Mouse (Mus musculus): ENCODE measurements around the gene Pomgnt1. TPM values are rescaled to one million over a fixed set of nuclear protein-coding genes. Genes with fewer than 3 reads are reported as not detected.

Gene Pomgnt1
- polyA plus RNA-seq, 1 experiment from 2014 or later, result 68.2 TPM

GRCm38 (mm10) chr4:116160769-116161168, 37.1 kb downstream of the Pomgnt1 start:
- no peak for ATAC-seq (ENCODE audit: low FRiP score, low TSS enrichment)
- H3K4me1 ChIP-seq (ENCODE audit: control insufficient read depth, insufficient read depth, low read length), result peaks cover 4% of the 10 kb centered on the region; the same call in 1 of the 2 replicates
- H3K36me3 ChIP-seq (ENCODE audit: control insufficient read depth, insufficient read depth, low read length), result peaks cover 50% of the 10 kb centered on the region
- no peak overlapping the region for H3K9ac ChIP-seq (ENCODE audit: low read depth, low read length)
- no peaks in the 10 kb centered on the region for H3K27me3 ChIP-seq (ENCODE audit: control insufficient read depth, insufficient read depth, low read length)
- no peak overlapping the region for H3K4me3 ChIP-seq (ENCODE audit: low read length)
- H3K4me2 ChIP-seq (replicated peaks; ENCODE audit: low read depth, low read length), result no peak overlapping the region
- no peak overlapping the region for H3K27ac ChIP-seq (ENCODE audit: low read depth, low read length)
- 63% methylated on average over 3 of the region's 3 CpGs for WGBS
- no peaks in the 10 kb centered on the region for H3K9me3 ChIP-seq (ENCODE audit: control insufficient read depth, low read length)

GRCm38 (mm10) chr4:116162142-116162541, 38.5 kb downstream of the Pomgnt1 start:
- no peak for ATAC-seq (ENCODE audit: low FRiP score, low TSS enrichment)
- no peak overlapping the region for H3K4me2 ChIP-seq (replicated peaks; ENCODE audit: low read depth, low read length)
- no peaks in the 10 kb centered on the region for H3K27me3 ChIP-seq (ENCODE audit: control insufficient read depth, insufficient read depth, low read length)
- H3K4me1 ChIP-seq (ENCODE audit: control insufficient read depth, insufficient read depth, low read length), result peaks cover 8% of the 10 kb centered on the region; the same call in 1 of the 2 replicates
- no peak overlapping the region for H3K9ac ChIP-seq (ENCODE audit: low read depth, low read length)
- 63% methylated on average over 4 of the region's 4 CpGs for WGBS
- no peak overlapping the region for H3K27ac ChIP-seq (ENCODE audit: low read depth, low read length)
- no peaks in the 10 kb centered on the region for H3K9me3 ChIP-seq (ENCODE audit: control insufficient read depth, low read length)
- H3K36me3 ChIP-seq (ENCODE audit: control insufficient read depth, insufficient read depth, low read length), result peaks cover 36% of the 10 kb centered on the region
- H3K4me3 ChIP-seq (ENCODE audit: low read length), result no peak overlapping the region

GRCm38 (mm10) chr4:116164759-116165554, 41.3 kb downstream of the Pomgnt1 start:
- H3K27me3 ChIP-seq (ENCODE audit: control insufficient read depth, insufficient read depth, low read length), result no peaks in the 10 kb centered on the region
- no peak overlapping the region for H3K4me2 ChIP-seq (replicated peaks; ENCODE audit: low read depth, low read length)
- no peak overlapping the region for H3K4me3 ChIP-seq (ENCODE audit: low read length)
- H3K27ac ChIP-seq (ENCODE audit: low read depth, low read length), result 0 out of 2 replicates have a peak overlapping the region, but pooled peaks have one; percentile 17
- ATAC-seq (ENCODE audit: low FRiP score, low TSS enrichment), result no peak
- peaks cover 8% of the 10 kb centered on the region; the same call in 1 of the 2 replicates for H3K4me1 ChIP-seq (ENCODE audit: control insufficient read depth, insufficient read depth, low read length)
- no peaks in the 10 kb centered on the region for H3K9me3 ChIP-seq (ENCODE audit: control insufficient read depth, low read length)
- 84% methylated on average over 2 of the region's 2 CpGs for WGBS
- H3K9ac ChIP-seq (ENCODE audit: low read depth, low read length), result no peak overlapping the region
- H3K36me3 ChIP-seq (ENCODE audit: control insufficient read depth, insufficient read depth, low read length), result peaks cover 10% of the 10 kb centered on the region

- Histone ChIP-seq H3K9ac (ENCODE audit: low read depth, low read length) (no peak overlapping the region), H3K4me1 (ENCODE audit: control insufficient read depth, insufficient read depth, low read length) (peaks cover 8% of the 10 kb centered on the region; the same call in 1 of the 2 replicates), H3K9me3 (ENCODE audit: control insufficient read depth, low read length) (no peaks in the 10 kb centered on the region), H3K4me3 (ENCODE audit: low read length) (no peak overlapping the region), H3K27ac (ENCODE audit: low read depth, low read length) (0 out of 2 replicates have a peak overlapping the region, but pooled peaks have one; percentile 14), H3K36me3 (ENCODE audit: control insufficient read depth, insufficient read depth, low read length) (0 out of 2 replicates have a peak, but pooled peaks cover 4% of the 10 kb centered on the region), H3K27me3 (ENCODE audit: control insufficient read depth, insufficient read depth, low read length) (no peaks in the 10 kb centered on the region), H3K4me2 (replicated peaks; ENCODE audit: low read depth, low read length) (no peak overlapping the region)
- ATAC-seq (ENCODE audit: low FRiP score, low TSS enrichment), result no peak
- WGBS, result 51% methylated on average over 8 of the region's 8 CpGs
Observed at GRCm38 (mm10) chr4:116165708-116166407, 42.2 kb downstream of the Pomgnt1 start.

GRCm38 (mm10) chr4:116167404-116167803, 43.8 kb downstream of the Pomgnt1 start, which contains the start of gene Tspan1:
Gene Tspan1, minus strand, starts transcription at chr4:116167601.
- peaks cover 8% of the 10 kb centered on the region; the same call in 1 of the 2 replicates for H3K4me1 ChIP-seq (ENCODE audit: control insufficient read depth, insufficient read depth, low read length)
- no peaks in the 10 kb centered on the region for H3K36me3 ChIP-seq (ENCODE audit: control insufficient read depth, insufficient read depth, low read length)
- H3K9ac ChIP-seq (ENCODE audit: low read depth, low read length), result no peak within 1 kb of the TSS
- H3K27ac ChIP-seq (ENCODE audit: low read depth, low read length), result no peak within 1 kb of the TSS
- H3K27me3 ChIP-seq (ENCODE audit: control insufficient read depth, insufficient read depth, low read length), result no peaks in the 10 kb centered on the region
- no peak within 1 kb of the TSS for H3K4me3 ChIP-seq (ENCODE audit: low read length)
- no peak within 1 kb of the TSS for H3K4me2 ChIP-seq (replicated peaks; ENCODE audit: low read depth, low read length)
- H3K9me3 ChIP-seq (ENCODE audit: control insufficient read depth, low read length), result no peaks in the 10 kb centered on the region
- ATAC-seq (ENCODE audit: low FRiP score, low TSS enrichment), result no peak
- 30% methylated on average over 7 of the region's 7 CpGs for WGBS

- H3K9me3 ChIP-seq (ENCODE audit: control insufficient read depth, low read length), result no peaks in the 10 kb centered on the region
- no peaks in the 10 kb centered on the region for H3K36me3 ChIP-seq (ENCODE audit: control insufficient read depth, insufficient read depth, low read length)
- no peak overlapping the region for H3K9ac ChIP-seq (ENCODE audit: low read depth, low read length)
- H3K4me2 ChIP-seq (replicated peaks; ENCODE audit: low read depth, low read length), result no peak overlapping the region
- peaks cover 8% of the 10 kb centered on the region; the same call in 1 of the 2 replicates for H3K4me1 ChIP-seq (ENCODE audit: control insufficient read depth, insufficient read depth, low read length)
- H3K4me3 ChIP-seq (ENCODE audit: low read length), result no peak overlapping the region
- no peak overlapping the region for H3K27ac ChIP-seq (ENCODE audit: low read depth, low read length)
- 85% methylated on average over 7 of the region's 8 CpGs for WGBS
- no peaks in the 10 kb centered on the region for H3K27me3 ChIP-seq (ENCODE audit: control insufficient read depth, insufficient read depth, low read length)
- peak; percentile 53 for ATAC-seq (ENCODE audit: low FRiP score, low TSS enrichment)
Observed at GRCm38 (mm10) chr4:116168617-116169352, 45.1 kb downstream of the Pomgnt1 start.

- Histone ChIP-seq H3K9me3 (ENCODE audit: control insufficient read depth, low read length) (no peaks in the 10 kb centered on the region), H3K9ac (ENCODE audit: low read depth, low read length) (no peak overlapping the region), H3K27me3 (ENCODE audit: control insufficient read depth, insufficient read depth, low read length) (no peaks in the 10 kb centered on the region), H3K4me3 (ENCODE audit: low read length) (no peak overlapping the region), H3K4me1 (ENCODE audit: control insufficient read depth, insufficient read depth, low read length) (peaks cover 8% of the 10 kb centered on the region; the same call in 1 of the 2 replicates), H3K36me3 (ENCODE audit: control insufficient read depth, insufficient read depth, low read length) (no peaks in the 10 kb centered on the region), H3K4me2 (replicated peaks; ENCODE audit: low read depth, low read length) (no peak overlapping the region), H3K27ac (ENCODE audit: low read depth, low read length) (no peak overlapping the region)
- WGBS, result 72% methylated on average over 3 of the region's 3 CpGs
- ATAC-seq (ENCODE audit: low FRiP score, low TSS enrichment), result peak; percentile 47
Observed at GRCm38 (mm10) chr4:116169353-116169672, 45.7 kb downstream of the Pomgnt1 start.

- peaks cover 21% of the 10 kb centered on the region for H3K4me1 ChIP-seq (ENCODE audit: control insufficient read depth, insufficient read depth, low read length)
- H3K9ac ChIP-seq (ENCODE audit: low read depth, low read length), result no peak within 1 kb of the TSS
- no peaks in the 10 kb centered on the region for H3K36me3 ChIP-seq (ENCODE audit: control insufficient read depth, insufficient read depth, low read length)
- WGBS, result 90% methylated on average over 6 of the region's 6 CpGs
- H3K4me2 ChIP-seq (replicated peaks; ENCODE audit: low read depth, low read length), result no peak within 1 kb of the TSS
- H3K4me3 ChIP-seq (ENCODE audit: low read length), result no peak within 1 kb of the TSS
- H3K27ac ChIP-seq (ENCODE audit: low read depth, low read length), result no peak within 1 kb of the TSS
- no peaks in the 10 kb centered on the region for H3K9me3 ChIP-seq (ENCODE audit: control insufficient read depth, low read length)
- H3K27me3 ChIP-seq (ENCODE audit: control insufficient read depth, insufficient read depth, low read length), result no peaks in the 10 kb centered on the region
- ATAC-seq (ENCODE audit: low FRiP score, low TSS enrichment), result no peak
Observed at GRCm38 (mm10) chr4:116173072-116173471, 49.4 kb downstream of the Pomgnt1 start, which contains the start of the genes 1700042G07Rik and Gm49337. Gene 1700042G07Rik, plus strand, starts transcription at chr4:116173372. Gene Gm49337, plus strand, starts transcription at chr4:116173384.
